Mouse (Mus musculus) MEL (cell line): Measurements from ENCODE around the gene Srsf3.

Experiments
- ELF1 ChIP-seq: IDR thresholded peaks from 2 replicates; pipeline ENCODE4 v1.6.1; 2014; ENCODE audit warnings: low read depth, mild to moderate bottlenecking, inconsistent platforms, low read length, improper control_type of control experiment, moderate library complexity
- MAX ChIP-seq: IDR thresholded peaks from 2 replicates; pipeline ENCODE4 v1.6.1; 2011; ENCODE audit warnings: low read length, improper control_type of control experiment
- MYC ChIP-seq: IDR thresholded peaks from 2 replicates; pipeline ENCODE4 v1.6.1; 2011; ENCODE audit warnings: low read depth, mild to moderate bottlenecking, low read length, improper control_type of control experiment, moderate library complexity
- POLR2A ChIP-seq, 2 experiments: IDR thresholded peaks; 2 replicates each; pipeline ENCODE4 v1.6.1; 2011 to 2012; ENCODE audit warnings: low read length in 2 of 2, mild to moderate bottlenecking in 2 of 2, control low read depth in 1 of 2, improper control_type of control experiment in 1 of 2, low read depth in 1 of 2, moderate library complexity in 1 of 2; ENCODE audit not compliant: control insufficient read depth in 1 of 2, insufficient read depth in 1 of 2, poor library complexity in 1 of 2
- TBP ChIP-seq: IDR thresholded peaks from 2 replicates; pipeline ENCODE4 v1.8.0; 2011; ENCODE audit warnings: low read depth, low read length, improper control_type of control experiment

- no peak for TF ChIP-seq MAX
- TF ChIP-seq ELF1 = no peak
- TF ChIP-seq MYC = no peak
- TF ChIP-seq TBP = no peak
- TF ChIP-seq POLR2A (IDR thresholded peaks at IDR 0.05; ENCODE audit: control insufficient read depth in 1 of 2, insufficient read depth in 1 of 2, low read depth in 1 of 2, low read length in 2 of 2, poor library complexity in 1 of 2) = no peak
Observed at GRCm38 (mm10) chr17:29023346-29023745, 9.1 kb upstream of the Srsf3 start.
